Mouse (Mus musculus): ENCODE results near the gene Ralb. TPM values are rescaled to one million over a fixed set of nuclear protein-coding genes. Genes with fewer than 3 reads are reported as not detected.

The Ralb gene
- 65.3 and 83.4 TPM in 2 replicates for polyA plus RNA-seq (2015; fragmentation: Nextera tagmentation; extraction: Ambion mirVana)

GRCm38 (mm10) chr1:119504260-119505062 lies at the start of gene Ralb:
Gene Ralb (minus strand): TSS chr1:119504794.
- H3K27me3 ChIP-seq (replicated peaks): no peaks in the 10 kb centered on the region
- H3K4me1 ChIP-seq: peaks cover 29% of the 10 kb centered on the region
- H3K4me2 ChIP-seq: peak within 1 kb of the TSS; percentile 86
- H3K4me3 ChIP-seq (replicated peaks): peak within 1 kb of the TSS; percentile 81
- H3K9ac ChIP-seq (replicated peaks): peak within 1 kb of the TSS; percentile 79
- H3K9me3 ChIP-seq (replicated peaks): no peaks in the 10 kb centered on the region
- no peaks in the 10 kb centered on the region for H3K36me3 ChIP-seq
- peak within 1 kb of the TSS; percentile 76 for H3K27ac ChIP-seq (replicated peaks)
- ATAC-seq (ENCODE audit: low FRiP score): peak; percentile 97
- WGBS: under 1% methylated on average over 57 of the region's 57 CpGs

- H3K27ac ChIP-seq (replicated peaks): no peak overlapping the region
- no peak overlapping the region for H3K9ac ChIP-seq (replicated peaks)
- no peak overlapping the region for H3K4me2 ChIP-seq
- no peak overlapping the region for H3K4me3 ChIP-seq (replicated peaks)
- 0 out of 2 replicates have a peak, but pooled peaks cover 9% of the 10 kb centered on the region for H3K36me3 ChIP-seq
- H3K4me1 ChIP-seq: no peaks in the 10 kb centered on the region
- no peaks in the 10 kb centered on the region for H3K9me3 ChIP-seq (replicated peaks)
- H3K27me3 ChIP-seq (replicated peaks): no peaks in the 10 kb centered on the region
- no peak for ATAC-seq (ENCODE audit: low FRiP score)
- WGBS: 97% methylated on average over 1 of the region's 1 CpGs
These were observed 47.1 kb upstream of the Ralb start for GRCm38 (mm10) chr1:119551651-119552050.

GRCm38 (mm10) chr1:119550064-119550463 lies 45.5 kb upstream of the Ralb start:
- no peaks in the 10 kb centered on the region for H3K27me3 ChIP-seq (replicated peaks)
- no peak for ATAC-seq (ENCODE audit: low FRiP score)
- H3K27ac ChIP-seq (replicated peaks): no peak overlapping the region
- no peak overlapping the region for H3K4me2 ChIP-seq
- H3K9me3 ChIP-seq (replicated peaks): no peaks in the 10 kb centered on the region
- no peak overlapping the region for H3K4me3 ChIP-seq (replicated peaks)
- no peaks in the 10 kb centered on the region for H3K4me1 ChIP-seq
- peaks cover 9% of the 10 kb centered on the region; the same call in 1 of the 2 replicates for H3K36me3 ChIP-seq
- WGBS: 91% methylated on average over 2 of the region's 2 CpGs
- no peak overlapping the region for H3K9ac ChIP-seq (replicated peaks)

- no peaks in the 10 kb centered on the region for H3K4me1 ChIP-seq
- no peak for ATAC-seq (ENCODE audit: low FRiP score)
- no peak overlapping the region for H3K27ac ChIP-seq (replicated peaks)
- no peak overlapping the region for H3K4me3 ChIP-seq (replicated peaks)
- H3K27me3 ChIP-seq (replicated peaks): no peaks in the 10 kb centered on the region
- H3K9me3 ChIP-seq (replicated peaks): no peaks in the 10 kb centered on the region
- no peak overlapping the region for H3K4me2 ChIP-seq
- H3K36me3 ChIP-seq: peaks cover 9% of the 10 kb centered on the region; the same call in 1 of the 2 replicates
- WGBS: 89% methylated on average over 7 of the region's 7 CpGs
- H3K9ac ChIP-seq (replicated peaks): no peak overlapping the region
These were observed 44.7 kb upstream of the Ralb start for GRCm38 (mm10) chr1:119549327-119549689.

GRCm38 (mm10) chr1:119548668-119549326 lies 44.2 kb upstream of the Ralb start:
- 73% methylated on average over 7 of the region's 7 CpGs for WGBS
- peak; percentile 53; the same call in 1 of the 2 replicates for ATAC-seq (ENCODE audit: low FRiP score)
- no peaks in the 10 kb centered on the region for H3K27me3 ChIP-seq (replicated peaks)

GRCm38 (mm10) chr1:119546490-119546889 lies 41.9 kb upstream of the Ralb start:
- Histone ChIP-seq H3K4me2 (no peak overlapping the region), H3K27me3 (replicated peaks) (no peaks in the 10 kb centered on the region), H3K4me1 (no peaks in the 10 kb centered on the region), H3K27ac (replicated peaks) (no peak overlapping the region), H3K9me3 (replicated peaks) (no peaks in the 10 kb centered on the region), H3K4me3 (replicated peaks) (no peak overlapping the region), H3K9ac (replicated peaks) (no peak overlapping the region), H3K36me3 (peaks cover 4% of the 10 kb centered on the region; the same call in 1 of the 2 replicates)
- 85% methylated on average over 3 of the region's 3 CpGs for WGBS
- no peak for ATAC-seq (ENCODE audit: low FRiP score)

More at GRCm38 (mm10) chr1:119548668-119549326, 44.2 kb upstream of the Ralb start:
- no peak overlapping the region for H3K4me3 ChIP-seq (replicated peaks)
- no peaks in the 10 kb centered on the region for H3K4me1 ChIP-seq
- H3K9me3 ChIP-seq (replicated peaks): no peaks in the 10 kb centered on the region
- H3K36me3 ChIP-seq: peaks cover 6% of the 10 kb centered on the region; the same call in 1 of the 2 replicates
- no peak overlapping the region for H3K4me2 ChIP-seq
- no peak overlapping the region for H3K9ac ChIP-seq (replicated peaks)
- H3K27ac ChIP-seq (replicated peaks): no peak overlapping the region

GRCm38 (mm10) chr1:119545671-119546070 lies 41.1 kb upstream of the Ralb start:
- Histone ChIP-seq H3K9ac (replicated peaks) (no peak overlapping the region), H3K4me1 (no peaks in the 10 kb centered on the region), H3K27me3 (replicated peaks) (no peaks in the 10 kb centered on the region), H3K36me3 (peaks cover 4% of the 10 kb centered on the region; the same call in 1 of the 2 replicates), H3K4me2 (no peak overlapping the region), H3K27ac (replicated peaks) (no peak overlapping the region), H3K9me3 (replicated peaks) (no peaks in the 10 kb centered on the region), H3K4me3 (replicated peaks) (no peak overlapping the region)
- ATAC-seq (ENCODE audit: low FRiP score): no peak
- WGBS: 97% methylated on average over 4 of the region's 4 CpGs

GRCm38 (mm10) chr1:119545164-119545563 lies 40.6 kb upstream of the Ralb start:
- Histone ChIP-seq H3K4me1 (no peaks in the 10 kb centered on the region), H3K27me3 (replicated peaks) (no peaks in the 10 kb centered on the region), H3K4me3 (replicated peaks) (no peak overlapping the region), H3K9ac (replicated peaks) (no peak overlapping the region), H3K4me2 (no peak overlapping the region), H3K27ac (replicated peaks) (no peak overlapping the region), H3K36me3 (peaks cover 4% of the 10 kb centered on the region; the same call in 1 of the 2 replicates), H3K9me3 (replicated peaks) (no peaks in the 10 kb centered on the region)
- no peak for ATAC-seq (ENCODE audit: low FRiP score)
- WGBS: 84% methylated on average over 2 of the region's 2 CpGs

GRCm38 (mm10) chr1:119544611-119545155 lies 40.1 kb upstream of the Ralb start:
- Histone ChIP-seq H3K4me1 (no peaks in the 10 kb centered on the region), H3K36me3 (no peaks in the 10 kb centered on the region; the same call in 1 of the 2 replicates), H3K27me3 (replicated peaks) (no peaks in the 10 kb centered on the region), H3K9me3 (replicated peaks) (no peaks in the 10 kb centered on the region), H3K4me3 (replicated peaks) (no peak overlapping the region), H3K4me2 (no peak overlapping the region), H3K27ac (replicated peaks) (no peak overlapping the region), H3K9ac (replicated peaks) (no peak overlapping the region)
- no peak for ATAC-seq (ENCODE audit: low FRiP score)
- WGBS: 89% methylated on average over 5 of the region's 5 CpGs

- Histone ChIP-seq H3K27ac (replicated peaks) (no peak overlapping the region), H3K36me3 (no peaks in the 10 kb centered on the region; the same call in 1 of the 2 replicates), H3K9ac (replicated peaks) (no peak overlapping the region), H3K4me3 (replicated peaks) (no peak overlapping the region), H3K4me2 (no peak overlapping the region), H3K27me3 (replicated peaks) (no peaks in the 10 kb centered on the region), H3K9me3 (replicated peaks) (no peaks in the 10 kb centered on the region), H3K4me1 (no peaks in the 10 kb centered on the region)
- WGBS: 94% methylated on average over 6 of the region's 6 CpGs
- ATAC-seq (ENCODE audit: low FRiP score): no peak
These were observed 38.7 kb upstream of the Ralb start for GRCm38 (mm10) chr1:119543316-119543715.

GRCm38 (mm10) chr1:119541570-119541969 lies 37.0 kb upstream of the Ralb start:
- no peak for ATAC-seq (ENCODE audit: low FRiP score)
- no peaks in the 10 kb centered on the region for H3K9me3 ChIP-seq (replicated peaks)
- H3K4me3 ChIP-seq (replicated peaks): no peak overlapping the region
- no peaks in the 10 kb centered on the region; the same call in 1 of the 2 replicates for H3K36me3 ChIP-seq
- no peak overlapping the region for H3K27ac ChIP-seq (replicated peaks)
- H3K4me2 ChIP-seq: no peak overlapping the region
- no peak overlapping the region for H3K9ac ChIP-seq (replicated peaks)
- WGBS: 81% methylated on average over 3 of the region's 3 CpGs
- H3K27me3 ChIP-seq (replicated peaks): no peaks in the 10 kb centered on the region
- H3K4me1 ChIP-seq: no peaks in the 10 kb centered on the region

Measured in neural tube, embryonic 15.5 days (tissue).